Mouse (Mus musculus): ENCODE measurements around the gene Pla2g2e. TPM values are rescaled to one million over a fixed set of nuclear protein-coding genes. Genes with fewer than 3 reads are reported as not detected.
A peak's percentile ranks its signal among the peaks of the same experiment; 100 is the strongest.
"Not testable (repeated sequence)": the region's sequence is repeated elsewhere in the genome, so short reads cannot be mapped to it uniquely, and the experiment has no call there.

Pla2g2e gene
- polyA plus RNA-seq, 1 experiment from 2014 or later, result not detected

DNA sequence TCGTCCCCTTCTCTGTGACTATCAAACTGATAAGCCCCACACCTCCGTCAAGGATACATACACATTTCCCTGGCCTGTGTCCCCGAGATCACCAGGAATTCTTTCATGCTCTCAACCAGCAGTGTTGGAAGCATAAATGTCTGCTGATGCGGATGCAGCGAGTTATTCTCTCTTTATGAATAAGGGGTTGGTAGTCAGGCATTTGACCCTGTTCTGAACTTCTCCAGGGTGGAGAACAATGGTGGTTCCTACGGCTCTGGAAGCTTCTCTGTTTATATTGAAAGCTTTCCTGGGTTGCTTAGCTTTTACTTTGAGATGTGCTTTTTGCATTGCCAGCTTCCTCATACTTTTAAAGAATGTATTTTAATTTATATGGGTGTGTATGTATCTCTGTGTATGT is 3.9 kb upstream of the Pla2g2e start, which contains the start of gene Gm13030:
Gm13030 (minus strand) TSS at position 101 of the 400 bp plus-strand sequence.
- ATAC-seq (replicated peaks; ENCODE audit: insufficient number of reproducible peaks, low FRiP score, low TSS enrichment), result no peak
- no peak within 1 kb of the TSS for H3K4me2 ChIP-seq
- 80% methylated on average over 6 of the region's 6 CpGs for WGBS (ENCODE audit: insufficient replicate concordance)
- no peak within 1 kb of the TSS for H3K27ac ChIP-seq (ENCODE audit: low read depth, low read length)
- H3K36me3 ChIP-seq (ENCODE audit: control insufficient read depth, insufficient read depth, low read length), result no peaks in the 10 kb centered on the region
- no peak within 1 kb of the TSS for H3K4me3 ChIP-seq (ENCODE audit: low read depth, low read length)
- H3K27me3 ChIP-seq (ENCODE audit: control insufficient read depth, insufficient read depth, low read length), result no peaks in the 10 kb centered on the region
- 0 out of 2 replicates have a peak, but pooled peaks cover 3% of the 10 kb centered on the region for H3K9me3 ChIP-seq (replicated peaks; ENCODE audit: control insufficient read depth, low read length)
- no peaks in the 10 kb centered on the region for H3K4me1 ChIP-seq (ENCODE audit: control insufficient read depth, insufficient read depth, low read length)
- no peak within 1 kb of the TSS for H3K9ac ChIP-seq (ENCODE audit: low read depth, low read length)

DNA sequence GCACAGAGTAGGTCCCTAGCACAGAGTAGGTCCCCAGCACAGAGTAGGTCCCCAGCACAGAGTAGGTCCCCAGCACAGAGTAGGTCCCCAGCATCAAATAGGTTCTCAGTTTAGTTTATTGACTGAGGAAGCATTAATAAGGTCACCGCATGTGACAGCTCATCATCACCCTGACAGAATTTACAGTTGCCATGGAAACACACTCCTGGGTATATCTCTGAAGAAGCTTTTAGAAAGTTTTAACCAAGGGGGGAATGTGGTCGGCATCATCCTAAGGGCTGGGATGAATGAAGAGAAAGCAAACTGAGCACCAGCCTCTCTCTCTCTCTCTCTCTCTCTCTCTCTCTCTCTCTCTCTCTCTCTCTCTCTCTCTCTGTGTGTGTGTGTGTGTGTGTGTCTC is 2.5 kb upstream of the Pla2g2e start:
- not testable (repeated sequence) for H3K27me3 ChIP-seq (ENCODE audit: control insufficient read depth, insufficient read depth, low read length); H3K27ac ChIP-seq (ENCODE audit: low read depth, low read length); H3K9ac ChIP-seq (ENCODE audit: low read depth, low read length); H3K9me3 ChIP-seq (replicated peaks; ENCODE audit: control insufficient read depth, low read length); H3K4me3 ChIP-seq (ENCODE audit: low read depth, low read length); ATAC-seq (replicated peaks; ENCODE audit: insufficient number of reproducible peaks, low FRiP score, low TSS enrichment); H3K4me1 ChIP-seq (ENCODE audit: control insufficient read depth, insufficient read depth, low read length); H3K36me3 ChIP-seq (ENCODE audit: control insufficient read depth, insufficient read depth, low read length); H3K4me2 ChIP-seq
- 87% methylated on average over 2 of the region's 2 CpGs for WGBS (ENCODE audit: insufficient replicate concordance)

DNA sequence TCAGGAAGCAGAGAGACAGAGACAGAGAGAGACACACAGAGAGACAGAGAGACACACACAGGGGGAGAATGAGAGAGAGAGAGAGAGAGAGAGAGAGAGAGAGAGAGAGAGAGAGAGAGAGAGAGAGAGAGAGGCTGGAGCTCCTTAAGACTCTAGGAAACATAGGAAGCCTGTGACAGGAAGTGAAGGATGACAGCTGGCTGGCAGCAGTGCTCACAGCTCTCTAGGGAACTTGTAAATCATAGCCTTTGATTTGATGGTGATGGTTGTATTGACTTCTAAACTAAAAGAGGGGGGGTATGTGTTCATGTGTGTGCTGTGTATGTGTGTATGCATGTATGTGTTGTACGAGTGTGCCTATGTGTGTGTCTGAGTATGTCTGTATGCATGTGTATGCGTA is 1.8 kb upstream of the Pla2g2e start:
- H3K9ac ChIP-seq (ENCODE audit: low read depth, low read length), result no peak overlapping the region
- H3K4me2 ChIP-seq, result no peak overlapping the region
- 0 out of 2 replicates have a peak, but pooled peaks cover 2% of the 10 kb centered on the region for H3K4me1 ChIP-seq (ENCODE audit: control insufficient read depth, insufficient read depth, low read length)
- H3K36me3 ChIP-seq (ENCODE audit: control insufficient read depth, insufficient read depth, low read length), result no peaks in the 10 kb centered on the region
- no peaks in the 10 kb centered on the region for H3K27me3 ChIP-seq (ENCODE audit: control insufficient read depth, insufficient read depth, low read length)
- 85% methylated on average over 2 of the region's 2 CpGs for WGBS (ENCODE audit: insufficient replicate concordance)
- H3K9me3 ChIP-seq (replicated peaks; ENCODE audit: control insufficient read depth, low read length), result 0 out of 2 replicates have a peak, but pooled peaks cover 2% of the 10 kb centered on the region
- no peak for ATAC-seq (replicated peaks; ENCODE audit: insufficient number of reproducible peaks, low FRiP score, low TSS enrichment)
- no peak overlapping the region for H3K4me3 ChIP-seq (ENCODE audit: low read depth, low read length)
- H3K27ac ChIP-seq (ENCODE audit: low read depth, low read length), result no peak overlapping the region

DNA sequence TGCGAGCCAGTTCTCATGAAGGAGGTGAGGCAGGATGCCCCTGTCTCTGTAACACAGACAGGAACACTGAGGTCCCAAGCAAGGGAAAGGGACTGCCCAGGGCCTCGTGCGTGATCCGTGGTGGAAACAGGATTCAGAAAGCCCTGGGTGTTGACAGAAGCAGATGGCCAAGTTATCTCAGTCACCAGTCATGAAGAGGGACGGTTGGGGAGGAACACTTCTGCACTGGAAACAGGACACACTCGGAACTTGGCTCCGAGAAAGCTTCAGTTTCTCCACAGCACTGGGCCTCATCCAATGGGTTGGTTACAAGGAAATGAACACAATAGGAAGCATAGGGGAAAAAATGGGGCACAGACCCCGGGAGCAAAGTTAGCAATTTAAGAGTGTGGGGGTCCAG is 1.0 kb downstream of the Pla2g2e start:
- no peak for ATAC-seq (replicated peaks; ENCODE audit: insufficient number of reproducible peaks, low FRiP score, low TSS enrichment)
- H3K27ac ChIP-seq (ENCODE audit: low read depth, low read length), result no peak overlapping the region
- H3K4me2 ChIP-seq, result no peak overlapping the region
- 34% methylated on average over 8 of the region's 8 CpGs for WGBS (ENCODE audit: insufficient replicate concordance)
- H3K4me3 ChIP-seq (ENCODE audit: low read depth, low read length), result no peak overlapping the region
- H3K9ac ChIP-seq (ENCODE audit: low read depth, low read length), result no peak overlapping the region
- no peaks in the 10 kb centered on the region for H3K36me3 ChIP-seq (ENCODE audit: control insufficient read depth, insufficient read depth, low read length)
- no peaks in the 10 kb centered on the region for H3K9me3 ChIP-seq (replicated peaks; ENCODE audit: control insufficient read depth, low read length)
- H3K4me1 ChIP-seq (ENCODE audit: control insufficient read depth, insufficient read depth, low read length), result 0 out of 2 replicates have a peak, but pooled peaks cover 2% of the 10 kb centered on the region
- peaks cover 9% of the 10 kb centered on the region for H3K27me3 ChIP-seq (ENCODE audit: control insufficient read depth, insufficient read depth, low read length)

DNA sequence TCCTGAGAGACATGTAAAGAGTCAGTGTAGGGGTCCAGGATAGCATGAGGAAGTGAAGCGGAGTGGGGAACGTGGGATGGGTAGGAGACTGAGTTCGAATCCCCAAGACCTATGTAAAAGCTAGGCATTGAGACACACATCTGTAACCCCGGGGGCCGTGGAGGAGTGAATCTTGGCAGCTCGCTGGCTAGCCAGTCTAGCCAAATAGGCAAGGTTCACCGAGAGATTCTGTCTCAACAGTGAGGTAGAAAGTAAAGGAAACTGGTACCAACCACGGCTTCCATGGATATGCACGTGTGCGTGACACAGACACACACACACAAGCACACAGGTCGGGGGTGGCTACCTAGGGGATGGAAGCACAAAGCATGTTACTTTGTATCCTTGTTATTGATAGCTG is 2.1 kb downstream of the Pla2g2e start:
- H3K9ac ChIP-seq (ENCODE audit: low read depth, low read length), result no peak overlapping the region
- no peak overlapping the region for H3K4me2 ChIP-seq
- H3K27ac ChIP-seq (ENCODE audit: low read depth, low read length), result no peak overlapping the region
- ATAC-seq (replicated peaks; ENCODE audit: insufficient number of reproducible peaks, low FRiP score, low TSS enrichment), result no peak
- peaks cover 9% of the 10 kb centered on the region for H3K27me3 ChIP-seq (ENCODE audit: control insufficient read depth, insufficient read depth, low read length)
- 75% methylated on average over 11 of the region's 11 CpGs for WGBS (ENCODE audit: insufficient replicate concordance)
- H3K4me1 ChIP-seq (ENCODE audit: control insufficient read depth, insufficient read depth, low read length), result 0 out of 2 replicates have a peak, but pooled peaks cover 2% of the 10 kb centered on the region
- no peaks in the 10 kb centered on the region for H3K9me3 ChIP-seq (replicated peaks; ENCODE audit: control insufficient read depth, low read length)
- H3K4me3 ChIP-seq (ENCODE audit: low read depth, low read length), result no peak overlapping the region
- H3K36me3 ChIP-seq (ENCODE audit: control insufficient read depth, insufficient read depth, low read length), result no peaks in the 10 kb centered on the region

DNA sequence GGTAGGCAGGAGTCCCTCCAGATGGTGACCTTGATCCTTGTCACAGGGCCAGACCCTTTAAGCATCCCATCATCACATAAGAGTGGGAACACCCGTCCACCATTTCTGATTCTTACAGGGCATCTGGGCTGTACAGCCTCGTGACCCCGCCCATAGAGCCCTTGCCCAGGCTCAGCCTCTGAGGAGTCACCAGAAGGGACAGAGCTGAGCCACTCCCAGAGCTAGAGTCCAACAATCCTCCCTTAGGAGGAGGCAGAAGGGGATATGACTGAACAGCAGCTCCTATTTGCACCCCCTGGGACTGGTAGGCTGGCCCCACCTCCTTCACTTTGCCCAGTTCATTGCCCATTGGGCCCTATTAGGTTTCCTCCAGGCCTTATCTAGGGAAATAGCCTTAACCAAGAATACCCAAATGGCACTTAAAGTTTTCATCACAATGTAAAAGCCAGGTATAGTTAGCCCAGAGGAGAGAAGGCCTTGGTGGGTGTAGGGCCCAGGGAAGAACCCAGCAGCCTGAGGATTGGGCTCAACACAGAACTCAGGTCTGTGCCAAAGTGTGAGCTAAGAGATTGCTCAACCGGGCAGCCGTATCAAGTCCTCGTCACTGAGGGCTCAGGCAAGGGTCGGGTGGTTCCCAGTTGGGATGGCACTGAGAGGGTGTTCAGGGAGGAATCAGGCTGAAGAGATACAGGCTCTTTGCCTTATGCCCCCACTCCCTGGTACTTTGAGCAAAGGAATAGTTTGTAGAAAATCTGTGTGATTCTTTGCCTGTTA is 3.3 kb downstream of the Pla2g2e start:
- no peak overlapping the region for H3K4me3 ChIP-seq (ENCODE audit: low read depth, low read length)
- H3K36me3 ChIP-seq (ENCODE audit: control insufficient read depth, insufficient read depth, low read length), result no peaks in the 10 kb centered on the region
- H3K9ac ChIP-seq (ENCODE audit: low read depth, low read length), result no peak overlapping the region
- H3K4me2 ChIP-seq, result no peak overlapping the region
- WGBS (ENCODE audit: insufficient replicate concordance), result 75% methylated on average over 7 of the region's 7 CpGs
- H3K9me3 ChIP-seq (replicated peaks; ENCODE audit: control insufficient read depth, low read length), result no peaks in the 10 kb centered on the region
- 0 out of 2 replicates have a peak, but pooled peaks cover 2% of the 10 kb centered on the region for H3K4me1 ChIP-seq (ENCODE audit: control insufficient read depth, insufficient read depth, low read length)
- no peak overlapping the region for H3K27ac ChIP-seq (ENCODE audit: low read depth, low read length)
- ATAC-seq (replicated peaks; ENCODE audit: insufficient number of reproducible peaks, low FRiP score, low TSS enrichment), result no peak
- peaks cover 9% of the 10 kb centered on the region for H3K27me3 ChIP-seq (ENCODE audit: control insufficient read depth, insufficient read depth, low read length)

DNA sequence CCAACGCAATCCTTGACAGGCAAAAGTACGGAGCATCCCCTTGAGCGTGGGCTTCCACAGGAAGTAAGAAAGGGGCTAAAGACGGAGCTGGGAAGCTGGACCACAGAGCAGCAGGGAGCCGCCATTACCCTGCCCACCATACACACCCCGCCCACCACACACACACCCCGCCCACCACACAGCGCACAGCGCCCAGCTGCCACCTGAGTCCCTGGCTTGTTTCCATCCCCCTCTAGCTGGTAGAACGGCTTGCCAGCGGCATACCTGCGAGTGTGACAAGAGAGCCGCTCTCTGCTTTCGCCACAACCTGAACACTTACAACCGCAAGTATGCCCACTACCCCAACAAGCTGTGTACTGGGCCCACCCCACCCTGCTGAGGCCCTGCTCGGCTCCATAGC is 4.4 kb downstream of the Pla2g2e start:
- no peak overlapping the region for H3K27ac ChIP-seq (ENCODE audit: low read depth, low read length)
- H3K27me3 ChIP-seq (ENCODE audit: control insufficient read depth, insufficient read depth, low read length), result peaks cover 9% of the 10 kb centered on the region
- 0 out of 2 replicates have a peak, but pooled peaks cover 2% of the 10 kb centered on the region for H3K4me1 ChIP-seq (ENCODE audit: control insufficient read depth, insufficient read depth, low read length)
- H3K9ac ChIP-seq (ENCODE audit: low read depth, low read length), result no peak overlapping the region
- no peak overlapping the region for H3K4me3 ChIP-seq (ENCODE audit: low read depth, low read length)
- no peak for ATAC-seq (replicated peaks; ENCODE audit: insufficient number of reproducible peaks, low FRiP score, low TSS enrichment)
- H3K9me3 ChIP-seq (replicated peaks; ENCODE audit: control insufficient read depth, low read length), result no peaks in the 10 kb centered on the region
- no peaks in the 10 kb centered on the region for H3K36me3 ChIP-seq (ENCODE audit: control insufficient read depth, insufficient read depth, low read length)
- WGBS (ENCODE audit: insufficient replicate concordance), result 11% methylated on average over 16 of the region's 16 CpGs
- peak overlapping the region; percentile 36 for H3K4me2 ChIP-seq

DNA sequence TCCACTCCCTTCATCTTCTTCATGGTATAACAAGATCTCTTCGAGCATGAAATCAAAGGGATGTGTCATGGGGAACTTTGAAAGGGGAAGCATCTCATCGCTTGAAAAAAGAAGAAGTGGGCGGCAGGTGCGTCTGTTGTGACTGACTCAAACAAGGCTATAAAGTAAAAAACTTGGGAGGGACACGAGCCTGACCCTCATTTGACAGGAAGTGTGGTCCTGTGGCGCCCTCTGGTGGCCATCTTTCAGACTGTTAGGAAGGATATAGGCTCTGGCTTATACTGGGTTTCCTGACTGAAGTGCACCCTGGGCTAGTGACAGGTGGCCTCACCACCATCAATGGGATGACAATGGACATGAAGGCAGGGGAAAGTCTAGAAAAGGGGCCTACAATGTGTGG is 6.5 kb downstream of the Pla2g2e start:
- H3K4me3 ChIP-seq (ENCODE audit: low read depth, low read length), result no peak overlapping the region
- no peak for ATAC-seq (replicated peaks; ENCODE audit: insufficient number of reproducible peaks, low FRiP score, low TSS enrichment)
- no peak overlapping the region for H3K4me2 ChIP-seq
- no peaks in the 10 kb centered on the region for H3K9me3 ChIP-seq (replicated peaks; ENCODE audit: control insufficient read depth, low read length)
- H3K9ac ChIP-seq (ENCODE audit: low read depth, low read length), result no peak overlapping the region
- 0 out of 2 replicates have a peak, but pooled peaks cover 2% of the 10 kb centered on the region for H3K4me1 ChIP-seq (ENCODE audit: control insufficient read depth, insufficient read depth, low read length)
- 21% methylated on average over 6 of the region's 6 CpGs for WGBS (ENCODE audit: insufficient replicate concordance)
- no peaks in the 10 kb centered on the region for H3K36me3 ChIP-seq (ENCODE audit: control insufficient read depth, insufficient read depth, low read length)
- H3K27me3 ChIP-seq (ENCODE audit: control insufficient read depth, insufficient read depth, low read length), result peaks cover 9% of the 10 kb centered on the region
- H3K27ac ChIP-seq (ENCODE audit: low read depth, low read length), result no peak overlapping the region

DNA sequence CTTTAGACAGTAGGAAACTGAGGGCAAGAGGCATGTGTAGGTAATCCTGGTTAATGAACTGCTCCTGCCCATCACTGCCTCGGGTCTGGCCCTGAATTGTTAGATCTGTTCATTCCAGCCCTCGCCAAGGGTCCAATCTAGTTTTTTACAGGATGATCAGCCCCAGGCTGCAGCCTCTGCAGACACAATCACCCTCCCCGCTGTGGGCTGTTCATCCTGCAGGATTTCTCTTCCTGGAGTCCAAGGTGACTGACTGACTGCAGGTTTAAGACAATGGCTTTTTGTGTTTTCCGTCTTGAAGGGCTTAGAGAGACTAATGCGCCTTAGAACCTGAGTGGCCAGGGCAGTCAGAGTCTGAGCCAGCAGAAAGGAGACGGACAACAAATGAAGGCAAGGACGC is 11.4 kb downstream of the Pla2g2e start:
- Histone ChIP-seq H3K9ac (ENCODE audit: low read depth, low read length) (no peak overlapping the region), H3K4me1 (ENCODE audit: control insufficient read depth, insufficient read depth, low read length) (no peaks in the 10 kb centered on the region), H3K4me3 (ENCODE audit: low read depth, low read length) (no peak overlapping the region), H3K27me3 (ENCODE audit: control insufficient read depth, insufficient read depth, low read length) (no peaks in the 10 kb centered on the region), H3K27ac (ENCODE audit: low read depth, low read length) (no peak overlapping the region), H3K9me3 (replicated peaks; ENCODE audit: control insufficient read depth, low read length) (no peaks in the 10 kb centered on the region), H3K4me2 (no peak overlapping the region), H3K36me3 (ENCODE audit: control insufficient read depth, insufficient read depth, low read length) (no peaks in the 10 kb centered on the region)
- 70% methylated on average over 7 of the region's 7 CpGs for WGBS (ENCODE audit: insufficient replicate concordance)
- ATAC-seq (replicated peaks; ENCODE audit: insufficient number of reproducible peaks, low FRiP score, low TSS enrichment), result no peak
